ENCODE assay signal across 13 mouse cellular contexts in the genomic region with DNA sequence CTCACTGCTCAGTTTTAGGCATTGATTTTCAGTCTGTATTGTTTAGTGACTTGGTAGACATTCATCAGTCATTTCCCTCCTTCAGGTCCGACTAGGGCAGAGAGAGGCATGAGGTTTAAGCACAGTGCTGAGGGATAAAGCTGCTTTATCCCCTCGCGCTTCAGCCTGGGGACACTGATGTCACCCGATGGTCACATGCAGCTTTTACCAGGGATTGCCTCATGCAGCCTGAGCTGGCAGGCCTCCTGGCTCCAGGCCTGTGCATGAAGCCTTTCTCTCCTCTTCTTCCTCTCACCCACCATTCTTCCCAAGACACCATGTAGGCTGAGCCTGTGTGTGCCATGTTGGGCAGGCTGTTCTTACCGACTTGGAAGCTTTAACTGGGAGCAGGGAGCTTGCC.
A peak's percentile ranks its signal among the peaks of the same experiment; 100 is the strongest.
DNase-seq lines count a peak whose midpoint lies in the region; TF ChIP-seq lines count a peak whose summit lies in the region.
"Had no signal": no experiment of that assay in that cellular context is flagged by ENCODE, and none has a peak within 500 bp of the region (broad histone marks: within the 10 kb centered on the region; RNA-seq: fewer than 3 reads in every experiment).

No protein-coding gene starts in this region.

- no peak overlapping the region for H3K4me3 ChIP-seq in layer of hippocampus, adult 2 months
- H3K4me3 ChIP-seq in olfactory bulb, adult 2 months (ENCODE audit: insufficient read depth, low read depth, low read length) = no peak overlapping the region
- H3K4me3 ChIP-seq: embryonic facial prominence, embryonic 15.5 days; intestine, embryonic 15.5 days; limb, embryonic 12.5 days had no signal

- 49% methylated on average over 5 of the region's 5 CpGs for WGBS in olfactory bulb, adult 2 months

- H3K27ac ChIP-seq in layer of hippocampus, adult 2 months = peak overlapping the region; percentile 37
- 0 out of 2 replicates have a peak overlapping the region, but pooled peaks have one; percentile 16 for H3K27ac ChIP-seq in olfactory bulb, adult 2 months (ENCODE audit: insufficient read depth, low read depth, low read length)
- H3K27ac ChIP-seq: embryonic facial prominence, embryonic 15.5 days; intestine, embryonic 15.5 days; limb, embryonic 12.5 days; stomach, postnatal 0 days had no signal

- DNase-seq in layer of hippocampus, adult 2 months (ENCODE audit: low spot score in 2 of 2) = no peak
- no peak for DNase-seq in layer of hippocampus, adult 9-11 months
- peak; percentile 36 for DNase-seq in adipocyte (ENCODE audit: low spot score)
- DNase-seq in brain, adult 2 months (ENCODE audit: low read depth, low spot score) = peak; percentile 73
- no peak for DNase-seq in c-Kit-positive CD71-positive TER-119-positive erythroid progenitor cells, embryonic 14.5 days (ENCODE audit: low spot score)
- DNase-seq in testis, postnatal 14 days (ENCODE audit: low spot score) = no peak
- DNase-seq: gastrocnemius, postnatal 25 days; kidney, postnatal 10 days had no signal

- no peak for TF ChIP-seq CTCF in layer of hippocampus, adult 2 months (conservative IDR thresholded peaks at IDR 0.05)
- TF ChIP-seq CTCF in olfactory bulb, adult 2 months (IDR thresholded peaks at IDR 0.05; ENCODE audit: insufficient read depth, low read depth, low read length) = no peak

- peaks cover 40% of the 10 kb centered on the region for H3K4me1 ChIP-seq in olfactory bulb, adult 2 months (ENCODE audit: control insufficient read depth, insufficient read depth, low read length)

- TF ChIP-seq POLR2A in olfactory bulb, adult 2 months (IDR thresholded peaks at IDR 0.05; ENCODE audit: insufficient read depth, low read depth, low read length) = no peak

Comparison
In these comparisons a context has a peak if more than half of its experiments do, and no peak if none do; other contexts are left out.
1. DNase-seq: peak in adipocyte (single experiment) and brain, adult 2 months (single experiment); none in layer of hippocampus, adult 2 months (0 of 2), layer of hippocampus, adult 9-11 months (single experiment), c-Kit-positive CD71-positive TER-119-positive erythroid progenitor cells, embryonic 14.5 days (single experiment) and testis, postnatal 14 days (single experiment).